Mouse (Mus musculus): ENCODE data around the gene Eif5a. TPM values are rescaled to one million over a fixed set of nuclear protein-coding genes. Genes with fewer than 3 reads are reported as not detected.
A peak's percentile ranks its signal among the peaks of the same experiment; 100 is the strongest.

Gene Eif5a
- total RNA-seq, 1 experiment from 2014 or later = 276 TPM

GRCm38 (mm10) chr11:69948066-69948762, 26.5 kb upstream of the Eif5a start, which contains the start of gene Slc2a4:
TSS of gene Slc2a4 (minus strand) at chr11:69948188.
- peak; percentile 71 for ATAC-seq (replicated peaks; ENCODE audit: insufficient number of reproducible peaks, low FRiP score, low TSS enrichment, poor library complexity, severe bottlenecking)

DNA sequence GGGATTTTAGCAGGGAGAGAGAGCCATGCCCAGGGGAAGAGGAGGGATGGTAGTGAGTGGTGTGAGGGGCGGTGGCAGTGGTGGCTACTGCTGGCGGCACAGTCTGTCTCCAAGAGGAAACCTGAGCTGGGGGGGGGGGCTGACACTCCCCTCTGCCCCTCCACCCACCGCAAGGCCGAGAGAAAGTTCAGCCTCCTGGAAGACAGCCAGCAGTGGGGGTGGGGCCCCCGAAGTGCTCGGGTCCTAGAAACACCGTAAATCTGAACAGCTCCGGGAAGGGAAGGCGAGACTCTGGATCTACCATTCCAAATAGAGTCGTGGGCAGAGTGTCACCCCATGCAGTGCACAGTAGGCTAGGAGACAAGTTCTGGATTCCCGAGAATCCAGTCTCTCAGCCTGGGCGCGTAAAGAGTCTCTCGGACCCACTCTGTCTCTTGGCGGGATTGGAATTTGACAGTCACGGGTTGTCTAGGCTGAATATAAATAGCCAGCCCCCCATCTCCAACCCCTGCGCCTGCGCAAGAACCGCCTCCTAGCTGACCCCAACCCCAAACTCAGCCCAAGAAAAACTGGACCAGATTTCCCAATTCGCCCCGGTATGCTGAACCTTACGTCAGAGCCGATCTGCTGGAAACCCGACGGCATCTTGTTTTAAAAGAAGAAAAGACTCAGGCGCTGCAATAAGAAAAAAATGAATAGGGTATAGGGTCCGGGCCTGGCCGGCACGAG, 25.7 kb upstream of the Eif5a start:
- no peak for ATAC-seq (replicated peaks; ENCODE audit: insufficient number of reproducible peaks, low FRiP score, low TSS enrichment, poor library complexity, severe bottlenecking)

DNA sequence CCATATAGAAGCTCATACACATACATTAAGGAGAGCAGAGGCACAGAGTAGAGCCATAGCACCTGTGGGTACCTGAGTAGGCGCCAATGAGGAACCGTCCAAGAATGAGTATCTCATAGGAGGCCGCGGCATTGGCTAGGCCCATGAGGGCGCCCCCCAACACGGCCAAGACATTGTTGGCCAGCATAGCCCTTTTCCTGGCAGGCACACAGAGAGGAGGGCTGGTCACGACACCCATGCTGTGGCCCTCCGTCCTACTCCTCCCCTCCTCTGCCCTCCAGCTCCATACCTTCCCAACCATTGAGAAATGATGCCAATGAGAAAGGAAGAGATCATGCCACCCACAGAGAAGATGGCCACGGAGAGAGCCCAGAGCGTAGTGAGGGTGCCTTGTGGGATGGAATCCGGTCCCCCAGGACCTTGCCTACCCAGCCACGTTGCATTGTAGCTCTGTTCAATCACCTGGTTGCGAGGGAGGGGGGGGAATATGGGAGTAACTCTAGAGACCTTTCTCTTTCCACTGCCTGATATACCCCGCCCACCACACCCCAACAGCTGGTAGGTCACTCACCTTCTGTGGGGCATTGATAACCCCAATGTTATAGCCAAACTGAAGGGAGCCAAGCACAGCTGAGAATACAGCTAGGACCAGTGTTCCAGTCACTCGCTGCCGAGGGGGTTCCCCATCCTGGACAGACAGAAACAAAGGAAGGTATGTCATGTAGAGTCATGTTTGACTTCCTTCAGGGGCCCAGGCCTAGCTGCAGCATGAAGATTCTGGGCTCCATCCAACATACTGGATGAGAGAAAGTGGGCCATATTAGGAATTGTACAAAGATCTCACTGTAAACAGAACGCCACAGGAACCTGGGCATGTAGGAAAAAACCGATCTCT, 24.5 kb upstream of the Eif5a start:
- ATAC-seq (replicated peaks; ENCODE audit: insufficient number of reproducible peaks, low FRiP score, low TSS enrichment, poor library complexity, severe bottlenecking) = no peak

- no peak for ATAC-seq (replicated peaks; ENCODE audit: insufficient number of reproducible peaks, low FRiP score, low TSS enrichment, poor library complexity, severe bottlenecking)
Observed at GRCm38 (mm10) chr11:69945216-69945615, 23.5 kb upstream of the Eif5a start.

DNA sequence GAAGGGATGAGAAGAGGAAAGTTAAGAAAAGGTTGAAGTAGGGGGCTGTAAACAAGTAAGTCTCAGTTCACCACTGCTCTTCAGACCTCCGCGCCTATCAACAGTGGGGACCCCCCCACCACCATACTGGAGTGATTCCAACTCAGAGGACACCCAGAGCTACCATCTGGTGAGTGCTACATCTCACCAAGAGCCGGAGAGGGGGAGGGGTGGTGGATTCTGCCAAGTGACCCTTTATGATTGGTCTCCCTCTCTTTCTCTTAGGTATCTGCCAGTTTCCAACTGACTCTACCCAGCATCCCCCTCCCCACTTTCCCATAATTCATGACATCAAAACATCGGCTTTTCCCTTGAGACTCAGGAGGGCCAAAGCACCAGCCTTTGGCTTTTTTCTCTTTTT, 19.2 kb upstream of the Eif5a start:
- no peak for ATAC-seq (replicated peaks; ENCODE audit: insufficient number of reproducible peaks, low FRiP score, low TSS enrichment, poor library complexity, severe bottlenecking)

DNA sequence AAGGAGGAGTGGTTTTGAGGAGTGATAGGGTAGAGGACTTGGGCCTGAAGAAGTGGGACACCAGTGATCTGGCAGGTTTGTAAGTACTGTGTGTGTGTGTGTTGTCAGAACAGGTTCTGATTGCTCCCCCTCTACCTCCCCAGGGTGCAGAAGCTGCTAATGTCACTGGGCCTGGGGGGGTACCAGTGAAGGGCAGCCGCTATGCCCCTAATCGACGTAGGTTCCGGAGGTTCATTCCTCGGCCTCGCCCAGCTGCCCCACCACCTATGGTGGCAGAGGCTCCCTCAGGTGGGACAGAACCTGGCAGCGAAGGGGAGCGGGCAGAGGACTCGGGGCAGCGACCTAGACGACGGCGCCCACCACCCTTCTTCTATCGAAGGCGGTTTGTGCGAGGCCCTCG, 18.0 kb upstream of the Eif5a start:
- no peak for ATAC-seq (replicated peaks; ENCODE audit: insufficient number of reproducible peaks, low FRiP score, low TSS enrichment, poor library complexity, severe bottlenecking)

DNA sequence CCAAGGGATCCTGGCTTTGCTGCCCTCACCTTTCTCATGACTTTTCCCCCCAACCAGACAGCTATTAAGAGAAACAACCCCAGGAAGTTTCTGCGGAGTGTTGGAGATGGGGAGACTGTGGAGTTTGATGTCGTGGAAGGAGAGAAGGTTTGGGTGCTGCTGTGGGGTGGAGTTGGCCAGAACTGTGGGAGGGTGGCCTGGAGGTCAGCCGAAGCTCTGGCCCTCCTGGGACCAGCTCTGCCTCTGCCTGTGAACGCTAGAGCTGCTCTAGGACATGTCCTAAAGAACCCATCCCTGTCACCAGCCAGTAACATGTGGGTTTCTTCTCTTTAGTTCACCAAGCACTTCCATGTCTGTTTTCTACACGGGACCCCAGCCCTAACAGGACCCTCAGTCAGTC, 17.4 kb upstream of the Eif5a start:
- no peak for ATAC-seq (replicated peaks; ENCODE audit: insufficient number of reproducible peaks, low FRiP score, low TSS enrichment, poor library complexity, severe bottlenecking)

- ATAC-seq (replicated peaks; ENCODE audit: insufficient number of reproducible peaks, low FRiP score, low TSS enrichment, poor library complexity, severe bottlenecking) = no peak
Observed at GRCm38 (mm10) chr11:69938401-69938979, 16.7 kb upstream of the Eif5a start.

DNA sequence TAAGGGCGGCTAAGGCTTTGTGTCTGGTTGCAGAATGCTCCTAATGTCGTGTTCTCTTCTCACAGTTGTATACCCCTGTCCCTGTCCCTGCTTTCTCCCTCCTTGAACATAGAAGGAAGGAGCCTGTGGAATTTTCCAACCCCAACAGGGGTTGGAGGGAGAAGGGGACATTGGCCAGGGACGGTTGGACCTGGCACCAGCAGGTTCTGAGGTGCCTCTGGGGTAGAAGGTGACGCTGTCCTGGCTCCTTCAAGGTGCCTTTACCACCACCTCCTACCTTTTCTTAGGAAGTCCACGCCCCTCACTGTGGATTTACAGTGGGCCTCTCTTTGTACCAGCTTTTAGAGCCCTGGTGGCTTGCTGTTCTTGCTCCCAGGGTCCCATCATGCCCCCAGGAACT, 16.1 kb upstream of the Eif5a start:
- no peak for ATAC-seq (replicated peaks; ENCODE audit: insufficient number of reproducible peaks, low FRiP score, low TSS enrichment, poor library complexity, severe bottlenecking)

DNA sequence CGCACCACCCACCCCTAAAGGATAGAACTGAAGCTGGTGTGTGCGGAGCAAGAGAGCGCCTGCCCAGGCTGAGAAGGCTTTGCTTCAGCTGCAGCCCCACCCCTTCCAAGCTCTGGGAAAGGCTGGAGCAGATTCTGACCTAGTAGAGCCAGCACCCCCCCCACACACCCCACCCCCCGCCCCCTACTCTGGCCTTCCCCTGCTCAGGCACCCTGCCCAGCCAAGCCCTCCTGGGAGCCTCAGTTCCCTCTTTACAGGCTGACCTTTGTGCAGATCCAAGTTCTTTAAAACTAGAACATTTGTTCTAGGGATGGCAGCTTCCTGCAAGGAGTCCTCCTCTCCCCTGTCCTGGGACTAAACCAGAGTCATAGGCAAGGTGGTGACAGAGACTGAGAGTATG, 15.6 kb upstream of the Eif5a start:
- no peak for ATAC-seq (replicated peaks; ENCODE audit: insufficient number of reproducible peaks, low FRiP score, low TSS enrichment, poor library complexity, severe bottlenecking)

- no peak for ATAC-seq (replicated peaks; ENCODE audit: insufficient number of reproducible peaks, low FRiP score, low TSS enrichment, poor library complexity, severe bottlenecking)
Observed at GRCm38 (mm10) chr11:69936714-69937347, 15.1 kb upstream of the Eif5a start.

DNA sequence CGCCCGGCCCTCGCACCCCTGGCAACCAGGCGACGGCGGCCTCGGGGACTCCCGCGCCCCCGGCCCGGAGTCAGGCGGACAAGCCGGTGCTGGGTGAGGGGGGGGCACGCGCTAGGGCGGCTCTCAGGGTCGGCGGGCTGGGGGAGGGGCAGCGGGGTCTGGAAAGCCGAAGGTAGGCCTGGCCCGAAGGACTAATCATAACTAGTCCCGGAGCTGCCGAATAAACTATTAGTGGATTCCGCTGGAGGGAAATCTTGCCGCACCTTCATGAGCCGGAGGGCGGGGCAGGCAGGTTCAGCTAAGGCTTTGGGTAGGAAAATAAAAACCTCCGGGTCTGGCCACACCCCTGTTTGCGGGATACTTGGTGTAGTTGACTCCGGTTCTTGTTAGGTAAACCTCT, 14.4 kb upstream of the Eif5a start:
- no peak for ATAC-seq (replicated peaks; ENCODE audit: insufficient number of reproducible peaks, low FRiP score, low TSS enrichment, poor library complexity, severe bottlenecking)

- 0 out of 2 replicates have a peak, but pooled peaks have one; percentile 32 for ATAC-seq (replicated peaks; ENCODE audit: insufficient number of reproducible peaks, low FRiP score, low TSS enrichment, poor library complexity, severe bottlenecking)
Observed at GRCm38 (mm10) chr11:69935137-69935879, 13.6 kb upstream of the Eif5a start, which contains the start of gene Ybx2. TSS of gene Ybx2 (plus strand) at chr11:69935796.

DNA sequence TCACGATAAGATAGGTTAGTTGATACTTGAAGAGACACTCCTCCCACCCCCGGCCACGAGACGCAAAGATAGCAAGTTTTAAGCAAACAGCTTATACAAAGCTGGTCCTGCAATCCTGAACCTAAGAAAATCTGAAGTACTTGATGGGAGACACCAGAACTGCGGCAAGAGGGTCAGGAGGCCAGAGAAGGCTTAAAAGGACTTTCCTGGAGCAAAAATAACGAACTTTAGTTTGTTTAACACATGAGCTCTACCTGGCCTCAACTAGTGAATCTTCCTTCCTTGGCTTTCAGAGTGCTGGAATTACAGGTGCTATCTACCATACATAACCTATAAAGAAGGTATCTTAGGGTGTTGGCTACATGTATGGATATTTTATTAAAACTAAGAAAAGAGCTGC, 12.9 kb upstream of the Eif5a start:
- ATAC-seq (replicated peaks; ENCODE audit: insufficient number of reproducible peaks, low FRiP score, low TSS enrichment, poor library complexity, severe bottlenecking) = no peak

DNA sequence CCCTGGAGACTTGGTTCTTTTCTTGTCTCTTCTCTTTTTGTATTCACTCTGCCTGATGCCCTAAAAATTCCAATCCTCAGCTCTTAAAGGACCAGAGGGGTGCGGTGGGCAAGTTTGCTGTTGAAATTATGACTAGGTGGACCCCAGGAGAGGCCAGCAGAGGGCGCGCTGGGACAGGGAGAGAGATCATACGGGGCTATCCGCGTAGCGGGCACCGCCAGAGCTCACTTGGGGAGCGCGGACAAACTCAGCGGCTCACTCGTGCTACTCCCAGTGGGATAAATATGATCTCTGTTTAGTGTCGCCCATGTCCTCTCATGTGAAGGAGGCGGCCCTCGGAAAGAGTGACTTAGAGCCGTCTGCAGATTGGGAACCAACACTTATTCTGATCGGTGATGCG, 12.4 kb upstream of the Eif5a start:
- peak; percentile 58 for ATAC-seq (replicated peaks; ENCODE audit: insufficient number of reproducible peaks, low FRiP score, low TSS enrichment, poor library complexity, severe bottlenecking)

- ATAC-seq (replicated peaks; ENCODE audit: insufficient number of reproducible peaks, low FRiP score, low TSS enrichment, poor library complexity, severe bottlenecking) = no peak
Observed at GRCm38 (mm10) chr11:69933066-69933465, 11.3 kb upstream of the Eif5a start.

GRCm38 (mm10) chr11:69932254-69932653, 10.5 kb upstream of the Eif5a start:
- ATAC-seq (replicated peaks; ENCODE audit: insufficient number of reproducible peaks, low FRiP score, low TSS enrichment, poor library complexity, severe bottlenecking) = no peak

DNA sequence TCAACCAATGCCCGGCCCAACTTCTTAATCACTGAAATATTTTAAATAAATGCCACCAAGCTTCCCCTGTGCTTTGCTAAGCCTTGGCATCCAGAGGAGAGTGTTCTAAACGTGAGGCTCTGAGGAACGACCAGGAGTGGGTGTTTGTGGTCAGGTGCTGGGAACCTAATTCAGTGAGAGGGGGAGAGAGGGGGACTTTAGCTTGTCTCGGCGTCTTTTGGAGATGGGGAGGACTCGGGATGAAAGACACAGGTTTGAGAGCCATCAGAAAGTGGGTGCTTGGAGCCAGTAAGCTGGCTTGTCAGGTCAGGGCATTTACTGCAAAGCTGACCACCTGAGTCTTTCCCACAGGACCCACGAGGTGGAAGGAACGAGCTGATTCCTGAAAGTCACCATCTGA, 10.0 kb upstream of the Eif5a start:
- no peak for ATAC-seq (replicated peaks; ENCODE audit: insufficient number of reproducible peaks, low FRiP score, low TSS enrichment, poor library complexity, severe bottlenecking)
